Mouse (Mus musculus) MEL (cell line): ENCODE measurements at regions not wholly inside any gene's neighbourhood (a gene's known extent, or its start where the extent isn't known, plus 50 kb on each side); places are given as distances from the start of the nearest gene placed in this dataset.

ENCODE experiments used
- ELF1 ChIP-seq: IDR thresholded peaks from 2 replicates; pipeline ENCODE4 v1.6.1; 2014; ENCODE audit warnings: low read depth, mild to moderate bottlenecking, inconsistent platforms, low read length, improper control_type of control experiment, moderate library complexity
- GATA1 ChIP-seq: IDR thresholded peaks from 2 replicates; pipeline ENCODE4 v1.6.1; 2011; ENCODE audit warnings: low read depth, low read length, improper control_type of control experiment
- SMC3 ChIP-seq: IDR thresholded peaks from 2 replicates; pipeline ENCODE4 v1.6.1; 2011; ENCODE audit warnings: low read depth, low read length, improper control_type of control experiment
- USF2 ChIP-seq, 2 experiments: IDR thresholded peaks; 2 replicates each; pipeline ENCODE4 v1.6.1; 2011 to 2012; ENCODE audit warnings: improper control_type of control experiment in 2 of 2, low read length in 2 of 2, borderline replicate concordance in 1 of 2, inconsistent platforms in 1 of 2, low read depth in 1 of 2, mild to moderate bottlenecking in 1 of 2; ENCODE audit not compliant: insufficient read depth in 1 of 2

- TF ChIP-seq GATA1: no peak
- TF ChIP-seq ELF1: no peak
- no peak for TF ChIP-seq SMC3
- TF ChIP-seq USF2 (IDR thresholded peaks at IDR 0.05; ENCODE audit: borderline replicate concordance in 1 of 2, insufficient read depth in 1 of 2, low read depth in 1 of 2, low read length in 2 of 2): no peak
These were observed 122.6 kb upstream of the Pcdh17 start for GRCm38 (mm10) chr14:84320738-84321137.
